Mouse (Mus musculus): ENCODE measurements around the gene Aff1. TPM values are rescaled to one million over a fixed set of nuclear protein-coding genes. Genes with fewer than 3 reads are reported as not detected.

Gene Aff1
- total RNA-seq, 2 experiments from 2014 or later: 14.9 to 18.2 TPM

- DNase-seq: no peak
Measured at GRCm38 (mm10) chr5:103807637-103808312, 115.6 kb downstream of the Aff1 start.

DNA sequence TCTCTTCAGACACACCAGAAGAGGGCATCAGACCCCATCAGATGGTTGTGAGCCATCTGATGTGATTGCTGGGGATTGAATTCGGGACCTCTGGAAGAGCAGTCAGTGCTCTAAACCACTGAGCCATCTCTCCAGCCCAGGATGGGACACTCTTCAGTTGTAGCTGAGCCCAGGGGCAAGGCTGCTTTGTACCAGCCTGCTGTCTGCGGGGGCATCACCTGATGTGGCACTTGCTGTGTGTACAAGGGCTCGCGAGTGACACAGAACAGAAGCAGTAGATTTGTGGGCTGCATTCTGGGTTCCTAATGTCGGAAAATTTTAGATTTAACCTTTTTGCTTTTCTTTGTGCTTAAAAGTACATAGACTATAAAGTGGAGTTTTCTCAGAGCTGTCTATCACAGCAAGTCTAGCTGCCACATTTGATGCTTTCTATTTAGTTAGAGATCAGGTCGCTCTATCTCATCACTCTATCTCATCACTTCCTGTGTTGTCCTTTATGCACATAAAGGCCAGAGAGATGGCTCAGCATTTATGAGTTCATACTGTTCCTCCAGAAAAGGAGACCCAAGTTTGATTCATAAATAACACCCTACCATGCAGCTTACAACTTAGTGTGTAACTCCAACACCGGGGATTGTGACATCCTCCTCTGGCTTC is 117.6 kb downstream of the Aff1 start:
- no peak for DNase-seq

DNA sequence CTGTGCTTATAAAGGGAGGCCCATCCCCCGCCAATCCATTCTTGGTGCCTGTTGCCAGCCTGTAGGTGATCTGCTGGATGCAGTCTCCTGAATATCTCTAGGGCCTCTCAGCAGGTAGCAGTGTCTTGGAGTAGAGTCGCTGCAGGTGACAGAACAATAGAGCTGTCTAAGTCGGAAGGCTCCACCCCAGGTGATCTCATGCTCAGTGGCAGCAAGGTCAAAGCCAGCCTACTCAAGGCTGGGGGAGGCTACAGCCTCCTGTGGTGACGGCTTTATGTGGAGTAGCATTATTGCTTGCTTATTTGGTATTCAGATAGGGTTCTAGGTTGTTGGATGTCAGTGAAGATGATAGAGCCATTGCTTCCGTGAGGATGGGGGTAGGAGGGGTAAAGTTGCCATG is 121.1 kb downstream of the Aff1 start:
- no peak for DNase-seq

DNA sequence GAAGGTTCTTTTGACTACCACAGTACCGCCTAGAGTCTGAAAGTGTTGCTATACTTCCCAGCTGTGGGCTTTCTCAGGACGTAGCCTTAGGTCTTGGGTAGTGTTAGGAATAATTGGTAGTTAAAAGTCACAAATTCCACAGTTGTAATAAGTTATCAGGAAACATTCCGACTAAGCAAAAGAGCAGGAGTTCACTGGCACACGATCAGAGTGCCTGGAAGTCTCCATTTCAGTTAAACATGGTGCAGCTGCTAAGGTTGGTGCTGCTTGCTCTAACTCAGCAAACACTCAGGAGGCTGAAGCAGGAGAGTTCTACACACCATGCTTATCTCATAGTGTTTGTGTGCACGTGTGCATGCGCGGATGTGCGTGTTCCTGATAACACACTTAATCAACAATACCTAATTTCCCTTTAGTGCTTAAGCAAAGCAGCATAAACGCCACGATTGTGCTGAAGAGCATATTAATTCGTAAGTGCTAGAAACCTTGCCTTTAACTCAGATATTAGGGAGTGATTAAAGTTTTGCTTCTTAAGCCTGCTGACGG is 121.9 kb downstream of the Aff1 start:
- DNase-seq: no peak

GRCm38 (mm10) chr5:103814551-103815248 is 122.5 kb downstream of the Aff1 start:
- DNase-seq: no peak

GRCm38 (mm10) chr5:103815249-103815617 is 123.1 kb downstream of the Aff1 start:
- no peak for DNase-seq

DNA sequence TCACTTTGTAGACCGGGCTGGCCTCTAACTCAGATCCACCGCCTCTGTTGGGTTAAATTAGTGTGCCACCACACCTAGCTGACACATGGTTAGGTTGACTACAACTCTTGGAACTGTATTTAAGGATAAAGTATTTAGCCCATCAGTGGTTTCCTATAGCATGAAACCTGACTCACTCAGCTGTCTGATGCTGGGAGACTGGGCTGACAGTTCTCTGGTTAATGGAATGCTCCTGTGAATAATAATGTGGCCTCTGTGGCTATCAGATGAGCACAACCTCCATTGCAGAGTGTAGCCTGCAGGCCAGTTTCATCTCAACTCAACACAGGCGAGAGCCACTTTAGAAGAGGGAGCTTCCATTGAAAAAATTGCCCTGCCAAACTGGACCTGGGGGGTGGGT is 124.5 kb downstream of the Aff1 start:
- no peak for DNase-seq

DNA sequence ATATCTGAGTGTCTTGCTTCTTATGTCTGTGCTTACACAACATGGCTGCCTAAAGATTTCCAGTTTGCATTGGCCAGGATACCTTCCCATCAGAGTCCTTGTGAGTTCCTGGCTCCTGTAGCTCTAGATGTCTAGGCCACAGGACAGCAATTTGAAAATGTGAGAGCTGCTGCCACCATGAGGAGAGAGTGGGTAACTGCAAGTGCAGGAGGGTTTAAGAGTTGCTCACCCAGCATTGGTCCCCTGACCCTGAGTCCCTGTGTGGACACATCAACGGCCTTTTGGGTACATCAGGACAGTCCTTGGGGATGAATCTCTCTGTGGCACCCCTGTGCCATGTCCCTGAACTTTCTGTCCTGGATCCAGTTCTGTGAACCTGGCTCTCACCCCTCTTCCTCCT is 125.6 kb downstream of the Aff1 start:
- peak; percentile 71 to 73 for DNase-seq

DNA sequence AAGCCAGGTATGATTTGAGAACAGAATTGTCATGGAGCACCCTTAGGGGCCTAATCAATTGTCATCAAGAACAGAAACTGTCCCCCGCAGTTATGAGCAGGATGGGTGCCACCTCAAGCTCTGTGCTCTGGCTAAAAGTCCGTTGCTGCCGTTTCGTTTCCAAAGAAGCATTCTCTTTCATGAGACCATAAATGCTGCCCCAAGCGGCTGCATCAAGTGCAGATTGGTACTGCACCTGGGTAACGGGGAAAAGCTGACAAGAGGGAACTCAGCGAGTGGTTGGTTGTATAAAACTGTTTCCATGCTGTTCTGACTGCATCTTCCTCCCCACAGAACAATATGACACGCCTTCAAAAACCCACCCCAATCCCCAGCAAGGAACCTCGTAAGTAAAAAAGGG is 126.4 kb downstream of the Aff1 start:
- no peak for DNase-seq

- no peak for DNase-seq
Measured at GRCm38 (mm10) chr5:103819674-103820073, 127.5 kb downstream of the Aff1 start.

- DNase-seq: no peak
Measured at GRCm38 (mm10) chr5:103821062-103821461, 128.9 kb downstream of the Aff1 start.

- no peak for DNase-seq
Measured at GRCm38 (mm10) chr5:103821500-103822298, 129.5 kb downstream of the Aff1 start.

DNA sequence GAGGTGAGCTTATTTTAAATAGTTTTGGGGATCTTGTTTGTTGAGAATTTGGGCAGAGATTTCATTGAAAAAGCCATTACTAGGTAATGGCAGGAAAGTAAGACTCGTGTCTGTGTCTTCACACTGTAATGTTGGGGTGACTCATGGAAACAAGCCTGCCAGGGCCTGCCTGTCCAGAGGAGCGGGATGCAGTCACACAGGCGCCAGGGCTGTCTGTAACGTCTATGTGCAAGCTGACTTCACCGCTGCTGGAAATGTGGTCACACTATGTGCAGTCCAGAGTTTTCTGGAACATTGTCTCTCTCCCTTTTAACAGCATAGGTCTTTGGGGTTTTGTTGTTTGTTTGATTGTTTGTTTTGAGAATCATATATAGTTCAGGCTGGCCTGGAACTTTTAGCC is 130.8 kb downstream of the Aff1 start:
- DNase-seq: no peak

DNA sequence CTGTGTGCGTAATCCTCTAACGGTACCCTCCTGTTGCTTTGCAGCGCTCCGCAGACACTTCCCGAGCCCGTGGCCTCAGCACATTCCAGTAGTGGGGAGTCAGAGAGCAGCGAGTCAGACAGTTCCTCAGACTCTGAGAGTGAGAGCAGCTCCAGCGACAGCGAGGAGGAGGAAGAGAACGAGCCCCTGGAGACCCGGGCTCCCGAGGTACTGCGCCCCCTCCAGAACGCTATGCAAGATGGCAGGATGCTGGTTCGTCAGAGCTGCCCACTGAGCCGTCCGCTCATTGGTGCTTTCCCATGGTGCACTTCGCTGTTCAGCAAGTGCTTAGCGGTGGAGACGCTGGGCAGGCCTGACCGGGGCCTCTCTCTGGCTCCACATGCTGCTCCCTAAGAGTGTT is 136.1 kb downstream of the Aff1 start:
- no peak for DNase-seq

DNA sequence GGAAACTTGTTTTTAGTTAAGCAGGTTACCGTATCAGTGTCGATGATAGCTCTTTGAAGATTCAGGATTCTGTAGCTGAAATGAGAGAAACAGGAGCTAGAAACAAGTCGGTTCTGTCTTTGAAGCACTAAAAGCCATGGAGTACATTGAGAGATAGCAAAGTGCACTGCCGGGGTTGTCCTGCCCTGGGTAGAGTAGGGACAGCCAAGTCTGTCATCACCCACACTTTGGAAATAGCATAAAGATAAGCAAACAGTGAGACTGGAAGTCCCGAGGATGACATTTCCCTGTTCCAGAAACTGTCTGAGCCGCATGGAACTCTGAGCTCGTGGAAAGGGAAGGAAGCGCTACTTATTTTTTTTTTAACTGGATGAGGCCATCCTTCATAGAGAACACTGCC is 136.6 kb downstream of the Aff1 start:
- no peak for DNase-seq

GRCm38 (mm10) chr5:103829158-103829557 is 137.0 kb downstream of the Aff1 start:
- DNase-seq: no peak

GRCm38 (mm10) chr5:103830886-103831285 is 138.7 kb downstream of the Aff1 start:
- no peak for DNase-seq

GRCm38 (mm10) chr5:103835471-103836147 is 143.4 kb downstream of the Aff1 start:
- no peak for DNase-seq

DNA sequence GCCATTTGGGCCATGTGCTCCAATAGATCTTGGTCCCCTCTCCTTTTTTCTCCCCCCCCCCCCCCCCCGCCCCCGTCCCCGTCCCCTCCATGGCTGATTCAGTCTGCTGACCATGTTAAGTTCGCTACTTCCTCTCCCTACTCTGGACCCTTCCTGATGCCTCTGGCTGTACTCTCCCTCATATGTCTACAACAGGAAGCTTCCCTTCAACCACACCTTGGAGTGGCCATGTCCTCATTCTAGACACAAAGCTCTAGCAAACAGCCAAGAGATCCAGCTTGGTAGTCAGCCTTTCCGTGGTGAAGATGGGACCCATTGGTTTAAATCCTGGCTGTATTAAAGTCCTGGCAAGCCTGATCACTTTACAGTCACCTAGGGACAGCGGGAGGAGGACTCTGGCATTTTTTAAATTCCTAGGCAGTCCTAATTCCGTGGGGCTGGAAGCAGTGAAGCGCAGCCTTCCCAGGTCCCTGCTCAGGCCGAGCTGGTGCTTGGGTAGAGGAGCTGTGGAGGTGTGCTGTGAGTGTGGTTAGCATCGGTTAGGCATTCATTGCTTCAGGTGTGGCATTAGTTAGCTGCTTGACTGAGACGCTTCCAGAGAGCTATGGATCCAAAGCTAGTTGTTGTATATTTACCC is 144.1 kb downstream of the Aff1 start:
- DNase-seq: no peak

GRCm38 (mm10) chr5:103838550-103839264 is 146.5 kb downstream of the Aff1 start:
- DNase-seq: no peak

- DNase-seq: no peak
Measured at GRCm38 (mm10) chr5:103839265-103839626, 147.1 kb downstream of the Aff1 start.
